In the genomic region with DNA sequence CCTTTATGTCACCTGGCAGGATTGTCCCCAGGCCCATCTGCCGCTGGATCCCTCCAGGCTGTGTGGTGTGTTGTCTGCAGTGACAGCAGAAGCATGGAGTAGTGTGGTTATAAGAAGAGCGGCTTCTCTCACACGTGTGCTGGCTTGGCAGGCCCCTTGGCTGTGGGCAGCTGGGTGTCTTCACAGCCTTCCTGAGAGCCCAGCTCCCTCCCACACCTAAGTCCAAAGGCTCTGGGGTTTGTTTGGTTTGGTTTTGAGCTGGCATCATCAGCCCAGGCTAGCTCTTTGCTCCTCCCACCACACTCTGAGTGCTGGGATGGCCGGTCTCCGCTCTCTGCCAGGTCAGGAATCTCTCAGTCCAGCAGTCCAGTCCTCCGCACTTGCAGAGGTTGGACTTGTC, we compare ENCODE assay signal across 14 mouse cellular contexts.
"Had no signal": no experiment of that assay in that cellular context is flagged by ENCODE, and none has a peak within 500 bp of the region (broad histone marks: within the 10 kb centered on the region; RNA-seq: fewer than 3 reads in every experiment).

No protein-coding gene starts in this region.

- ATAC-seq: inflammation-experienced regulatory T-cells, adult 6 months; intestine, embryonic 16.5 days; liver, embryonic 12.5 days had no signal

- DNase-seq: kidney, adult 18-20 months; kidney, adult 9 months; kidney, postnatal 25 days; lung, adult 18-20 months; lung, postnatal 10 days; lung, postnatal 36 days; midbrain, embryonic 14.5 days; retina, postnatal 1 day; spleen, adult 18-20 months; thymus, adult 18-20 months; thymus, postnatal 36 days had no signal
